Comparison of ENCODE assay signal across 8 mouse cellular contexts in the genomic region with DNA sequence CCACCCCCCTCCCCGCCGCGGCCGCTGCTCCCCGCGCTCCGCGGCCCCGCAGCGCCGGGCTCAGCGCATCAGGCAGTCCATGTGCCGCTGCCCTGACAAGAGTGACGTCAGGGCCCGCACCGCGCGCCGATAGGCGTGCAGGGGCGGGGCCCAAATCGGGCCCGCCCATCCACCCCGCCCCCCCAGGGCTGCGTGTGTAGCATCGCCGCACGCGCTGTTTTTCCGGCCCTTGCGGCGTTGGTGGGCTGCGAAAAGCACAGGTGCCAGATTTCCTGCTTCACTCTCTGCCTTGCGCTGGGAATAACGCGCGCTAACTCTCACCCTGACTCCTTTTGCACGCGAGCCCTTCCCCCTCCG. TPM values are rescaled to one million over a fixed set of nuclear protein-coding genes. Genes with fewer than 3 reads are reported as not detected.
A peak's percentile ranks its signal among the peaks of the same experiment; 100 is the strongest.
DNase-seq lines count a peak whose midpoint lies in the region; ATAC-seq and TF ChIP-seq lines count a peak whose summit lies in the region.

A gene (minus strand): TSS at position 79 of the 357 bp plus-strand sequence.

- H3K79me2 ChIP-seq in C2C12 (ENCODE audit: control insufficient read depth, insufficient read depth) = no peaks in the 10 kb centered on the region

- H3ac ChIP-seq in C2C12 (ENCODE audit: control insufficient read depth, insufficient read length, low read depth) = no peak within 1 kb of the TSS

- WGBS in heart, embryonic 11.5 days (ENCODE audit: insufficient replicate concordance) = 0% methylated on average over 31 of the region's 40 CpGs
- WGBS in kidney, embryonic 15.5 days = 0% methylated on average over 37 of the region's 40 CpGs
- 0% methylated on average over 37 of the region's 40 CpGs for WGBS in limb, embryonic 15.5 days
- WGBS in midbrain, postnatal 0 days = under 1% methylated on average over 32 of the region's 40 CpGs

- H3K4me1 ChIP-seq in heart, embryonic 11.5 days (ENCODE audit: control insufficient read depth, insufficient read depth, low read length) = peaks cover 19% of the 10 kb centered on the region
- peaks cover 41% of the 10 kb centered on the region for H3K4me1 ChIP-seq in kidney, embryonic 15.5 days
- peaks cover 27% of the 10 kb centered on the region for H3K4me1 ChIP-seq in limb, embryonic 15.5 days
- H3K4me1 ChIP-seq in midbrain, postnatal 0 days (ENCODE audit: insufficient read depth, low read length) = no peaks in the 10 kb centered on the region

- peaks cover 45% of the 10 kb centered on the region for H3K27me3 ChIP-seq in C2C12 (ENCODE audit: control insufficient read depth, insufficient read depth, insufficient read length)
- H3K27me3 ChIP-seq in heart, embryonic 11.5 days (ENCODE audit: control insufficient read depth, insufficient read depth, low read length) = peaks cover 13% of the 10 kb centered on the region
- peaks cover 42% of the 10 kb centered on the region for H3K27me3 ChIP-seq in kidney, embryonic 15.5 days
- peaks cover 57% of the 10 kb centered on the region for H3K27me3 ChIP-seq in limb, embryonic 15.5 days
- no peaks in the 10 kb centered on the region for H3K27me3 ChIP-seq in midbrain, postnatal 0 days (ENCODE audit: insufficient read depth, low read length)

- TF ChIP-seq POLR2A in brain, embryonic 14.5 days (IDR thresholded peaks at IDR 0.05; ENCODE audit: borderline replicate concordance, extremely low read depth, insufficient read depth, insufficient read length, poor library complexity, severe bottlenecking) = no peak

- H3K4me3 ChIP-seq in C2C12 (ENCODE audit: insufficient read depth, poor library complexity, severe bottlenecking) = peak within 1 kb of the TSS; percentile 6
- peak within 1 kb of the TSS; percentile 56 for H3K4me3 ChIP-seq in heart, embryonic 11.5 days (ENCODE audit: low read depth, low read length)
- H3K4me3 ChIP-seq in kidney, embryonic 15.5 days (replicated peaks) = peak within 1 kb of the TSS; percentile 58
- peak within 1 kb of the TSS; percentile 54 for H3K4me3 ChIP-seq in limb, embryonic 15.5 days
- H3K4me3 ChIP-seq in midbrain, postnatal 0 days (ENCODE audit: low read depth, low read length) = peak within 1 kb of the TSS; percentile 47

- no peaks in the 10 kb centered on the region for H3K79me3 ChIP-seq in C2C12 (ENCODE audit: low read depth)

- H3K4me2 ChIP-seq in heart, embryonic 11.5 days = peak within 1 kb of the TSS; percentile 93
- H3K4me2 ChIP-seq in kidney, embryonic 15.5 days = peak within 1 kb of the TSS; percentile 98
- peak within 1 kb of the TSS; percentile 94 for H3K4me2 ChIP-seq in limb, embryonic 15.5 days
- peak within 1 kb of the TSS; percentile 92 for H3K4me2 ChIP-seq in midbrain, postnatal 0 days (ENCODE audit: low read depth, low read length, poor library complexity, severe bottlenecking)

- no peaks in the 10 kb centered on the region for H3K9me3 ChIP-seq in heart, embryonic 11.5 days (replicated peaks; ENCODE audit: control insufficient read depth, low read length)
- H3K9me3 ChIP-seq in kidney, embryonic 15.5 days (replicated peaks) = no peaks in the 10 kb centered on the region
- H3K9me3 ChIP-seq in limb, embryonic 15.5 days = no peaks in the 10 kb centered on the region
- no peaks in the 10 kb centered on the region for H3K9me3 ChIP-seq in midbrain, postnatal 0 days (ENCODE audit: low read length)

- H3K27ac ChIP-seq in heart, embryonic 11.5 days (ENCODE audit: low read depth, low read length) = no peak within 1 kb of the TSS
- no peak within 1 kb of the TSS for H3K27ac ChIP-seq in kidney, embryonic 15.5 days
- H3K27ac ChIP-seq in limb, embryonic 15.5 days = no peak within 1 kb of the TSS
- H3K27ac ChIP-seq in midbrain, postnatal 0 days (ENCODE audit: low read depth, low read length) = no peak within 1 kb of the TSS

- no peaks in the 10 kb centered on the region for H3K36me3 ChIP-seq in C2C12 (ENCODE audit: control insufficient read depth, insufficient read depth)
- H3K36me3 ChIP-seq in heart, embryonic 11.5 days (ENCODE audit: control insufficient read depth, insufficient read depth, low read length) = no peaks in the 10 kb centered on the region
- no peaks in the 10 kb centered on the region for H3K36me3 ChIP-seq in kidney, embryonic 15.5 days
- no peaks in the 10 kb centered on the region for H3K36me3 ChIP-seq in limb, embryonic 15.5 days
- no peaks in the 10 kb centered on the region for H3K36me3 ChIP-seq in midbrain, postnatal 0 days (ENCODE audit: insufficient read depth, low read length)

- peak; percentile 98 for DNase-seq in brain, embryonic 14.5 days (ENCODE audit: low read depth)
- peak; percentile 96 for DNase-seq in midbrain, postnatal 0 days (ENCODE audit: low spot score)
- peak; percentile 31 to 76 for DNase-seq in spleen, postnatal 10 days (ENCODE audit: low spot score in 2 of 2)

- H3K9ac ChIP-seq in heart, embryonic 11.5 days (ENCODE audit: low read depth, low read length) = peak within 1 kb of the TSS; percentile 58
- peak within 1 kb of the TSS; percentile 44 for H3K9ac ChIP-seq in kidney, embryonic 15.5 days
- peak within 1 kb of the TSS; percentile 28 for H3K9ac ChIP-seq in limb, embryonic 15.5 days
- peak within 1 kb of the TSS; percentile 55 for H3K9ac ChIP-seq in midbrain, postnatal 0 days (replicated peaks; ENCODE audit: low read length, poor library complexity, severe bottlenecking)

- peak; percentile 57; the same call in 1 of the 2 replicates for ATAC-seq in erythroblast, adult 5-6 weeks (replicated peaks; ENCODE audit: low FRiP score, poor library complexity, severe bottlenecking)
- peak; percentile 89 for ATAC-seq in heart, embryonic 11.5 days (replicated peaks; ENCODE audit: insufficient number of reproducible peaks, low FRiP score, low TSS enrichment)
- ATAC-seq in kidney, embryonic 15.5 days (replicated peaks; ENCODE audit: low FRiP score) = peak; percentile 95
- ATAC-seq in limb, embryonic 15.5 days (ENCODE audit: insufficient number of reproducible peaks, low FRiP score, low TSS enrichment, low read depth) = peak; percentile 93
- ATAC-seq in midbrain, postnatal 0 days (ENCODE audit: low FRiP score) = peak; percentile 96

- no peak for TF ChIP-seq CTCF in C2C12 (IDR thresholded peaks at IDR 0.05; ENCODE audit: control insufficient read depth, insufficient read depth, insufficient read length)
- TF ChIP-seq CTCF in brain, embryonic 14.5 days (IDR thresholded peaks at IDR 0.05; ENCODE audit: borderline replicate concordance, extremely low read depth, insufficient read depth, insufficient read length) = no peak
- peak; percentile 38; the same call in 1 of the 2 replicates for TF ChIP-seq CTCF in midbrain, postnatal 0 days (IDR thresholded peaks at IDR 0.05)

TF ChIP-seq in C2C12, 6 proteins besides CTCF, POLR2A, EP300 and RAD21:
- no peak for TF ChIP-seq CEBPB (IDR thresholded peaks at IDR 0.05; ENCODE audit: low read depth)
- TF ChIP-seq MYOD1 (IDR thresholded peaks at IDR 0.05; ENCODE audit: control insufficient read depth, insufficient read length, low read depth) = no peak
- peak; percentile 78 for TF ChIP-seq MAX (IDR thresholded peaks at IDR 0.05)
- TF ChIP-seq MYOG (IDR thresholded peaks at IDR 0.05; ENCODE audit: control insufficient read depth, extremely low read depth, insufficient read length) = no peak

RNA-seq across cellular contexts. Expression of the gene that starts here (rescaled TPM):
- 0.16 TPM for polyA plus RNA-seq in C2C12 (2012; fragmentation: generic; extraction: Trizol)
- 4.1 and 6.3 TPM in 2 replicates for polyA plus RNA-seq in brain, embryonic 14.5 days (2012; rRNA removed)
- 6.5 and 7.3 TPM in 2 replicates for total RNA-seq in erythroblast, adult 5-6 weeks (2015; ENCODE audit: low replicate concordance)
- total RNA-seq in erythroblast, adult 5-6 weeks (2017; ENCODE audit: low replicate concordance) = 2.4 and 2.9 TPM in 2 replicates
- 1.4 and 2.1 TPM in 2 replicates for polyA plus RNA-seq in heart, embryonic 11.5 days (2014; fragmentation: Nextera tagmentation; extraction: Ambion mirVana)
- 1.9 and 2.9 TPM in 2 replicates for polyA plus RNA-seq in kidney, embryonic 15.5 days (2015; fragmentation: Nextera tagmentation; extraction: Ambion mirVana)
- 2.6 and 3.1 TPM in 2 replicates for polyA plus RNA-seq in limb, embryonic 15.5 days (2015; fragmentation: Nextera tagmentation; extraction: Ambion mirVana)
- total RNA-seq in midbrain, postnatal 0 days (2014; rRNA removed) = 9.2 and 11.2 TPM in 2 replicates
- 9.0 and 9.2 TPM in 2 replicates for polyA plus RNA-seq in midbrain, postnatal 0 days (2015; fragmentation: Nextera tagmentation; extraction: Ambion mirVana)

Comparison
In these comparisons a context has a peak if more than half of its experiments do, and no peak if none do; other contexts are left out.
1. H3K4me3 ChIP-seq: peak in every context shown above with its lines; median percentile 58 in kidney, embryonic 15.5 days; 56 in heart, embryonic 11.5 days; 54 in limb, embryonic 15.5 days; 47 in midbrain, postnatal 0 days; 6 in C2C12.